Mouse (Mus musculus) R1 (cell line): Measurements from ENCODE around the gene Trim7.
"Not testable (repeated sequence)": the region's sequence is repeated elsewhere in the genome, so short reads cannot be mapped to it uniquely, and the experiment has no call there.

ENCODE experiments used
- DNase-seq: peaks from one replicate; pipeline ENCODE4 v3.0.0-alpha.2; 2018; ENCODE audit warnings: low read depth, low spot score

The Trim7 gene

GRCm38 (mm10) chr11:48898812-48899431, 73.0 kb downstream of the Trim7 start:
- DNase-seq, result no peak

- not testable (repeated sequence) for DNase-seq
Observed at GRCm38 (mm10) chr11:48900654-48901566, 75.0 kb downstream of the Trim7 start.

- DNase-seq, result not testable (repeated sequence)
Observed at GRCm38 (mm10) chr11:48901567-48901930, 75.6 kb downstream of the Trim7 start.
